Mouse (Mus musculus) layer of hippocampus, adult 6 months (tissue): ENCODE results near the gene Gramd2. TPM values are rescaled to one million over a fixed set of nuclear protein-coding genes. Genes with fewer than 3 reads are reported as not detected.

Experiments used
- long read RNA-seq, 2 experiments: library from polyadenylated mRNA; unstranded; transcript quantifications; one replicate each; pipeline ENCODE4 v2.0.0; 2019 to 2020
- polyA plus RNA-seq: library from polyadenylated mRNA; unstranded; fragments of <200 nt; fragmentation: Nextera tagmentation; gene quantifications from 2 replicates; pipeline ENCODE4 v1.2.3, GENCODE M21; 2021

Gene Gramd2
- 4.7 and 6.3 TPM in 2 replicates for polyA plus RNA-seq
- long read RNA-seq, experiment 1: 0 reads
- long read RNA-seq, experiment 2, partial matches to known transcripts: 0 of 3 reads
- long read RNA-seq, experiment 2, other reads (novel, unspliced or antisense): 3 of 3 reads

DNA sequence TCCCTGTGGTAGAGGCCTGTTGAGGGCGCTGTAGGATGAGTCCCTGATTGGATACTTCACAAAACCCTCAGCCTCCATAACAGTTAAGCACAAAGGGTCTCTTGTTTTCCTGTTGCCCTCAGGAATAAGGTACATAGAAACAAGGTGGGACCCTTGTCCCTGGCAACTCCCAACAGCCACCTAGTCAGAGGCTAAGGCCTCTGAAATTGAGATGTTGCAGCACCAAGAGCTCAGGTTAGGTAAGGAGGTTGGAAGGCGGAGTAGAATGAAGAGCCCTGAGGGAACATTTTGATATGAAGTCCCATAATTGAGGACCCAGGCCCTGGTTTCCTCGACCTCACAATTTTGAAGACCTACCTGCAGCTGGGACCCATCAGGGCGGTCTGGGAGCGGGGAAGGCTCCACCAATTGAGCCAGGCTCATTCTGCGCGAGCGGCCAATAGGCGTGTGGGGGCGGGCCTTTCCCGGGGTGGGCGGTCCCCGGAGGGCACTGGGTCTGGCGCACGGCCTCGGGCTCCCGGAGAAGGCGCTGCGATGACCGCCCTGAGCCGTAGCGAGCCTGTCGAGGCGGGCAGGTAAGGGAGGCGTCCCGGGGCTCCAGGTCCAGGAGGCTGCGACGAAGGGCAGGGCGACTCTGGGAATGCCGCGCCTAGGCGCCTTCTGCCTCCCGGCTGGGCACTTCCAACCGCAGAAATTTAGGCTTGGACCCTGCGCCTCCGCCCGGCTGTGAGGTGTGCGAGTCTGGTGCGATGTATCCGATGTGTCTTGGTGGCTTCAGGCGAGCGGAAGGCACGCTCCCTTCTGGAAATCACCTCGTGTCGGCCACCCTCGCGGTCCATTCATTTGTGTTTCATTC, at the start of gene Gramd2:
Gramd2 (plus strand) TSS at position 467 of the 856 bp plus-strand sequence.

GRCm38 (mm10) chr9:59655958-59656634, 23.8 kb upstream of the Gramd2 start, which contains the start of gene Pkm:
Gene Pkm (plus strand): TSS chr9:59656368.

GRCm38 (mm10) chr9:59750267-59751065, 70.5 kb downstream of the Gramd2 start, which contains the start of the genes Senp8 and Myo9a:
Gene Senp8 (minus strand): TSS chr9:59750710.
Gene Myo9a (plus strand): TSS chr9:59750896.

Other genes starting within 250 kb of the Gramd2 start
- 3.8 and 4.9 TPM in 2 replicates for gene Arih1, start 193.5 kb upstream of the Gramd2 start, polyA plus RNA-seq
- gene Hexa, start 140.6 kb upstream of the Gramd2 start, polyA plus RNA-seq: 61.5 and 64.8 TPM in 2 replicates
- 3.1 and 4.0 TPM in 2 replicates for gene Tmem202, start 140.3 kb upstream of the Gramd2 start, polyA plus RNA-seq
- 7.1 and 8.0 TPM in 2 replicates for gene Celf6, start 102.2 kb upstream of the Gramd2 start, polyA plus RNA-seq
- gene Parp6, start 62.9 kb upstream of the Gramd2 start, polyA plus RNA-seq: 46.9 and 60.7 TPM in 2 replicates
- gene Pkm, start 23.8 kb upstream of the Gramd2 start, polyA plus RNA-seq: 1,279 and 1,289 TPM in 2 replicates
- gene Senp8, start 70.6 kb downstream of the Gramd2 start, polyA plus RNA-seq: 4.2 and 4.3 TPM in 2 replicates
- gene Myo9a, start 70.8 kb downstream of the Gramd2 start, polyA plus RNA-seq: 5.1 and 5.3 TPM in 2 replicates